Mouse (Mus musculus): ENCODE results near the gene Ear14. TPM values are rescaled to one million over a fixed set of nuclear protein-coding genes. Genes with fewer than 3 reads are reported as not detected.

The Ear14 gene
- polyA plus RNA-seq, 1 experiment from 2014 or later: not detected

Other genes starting within 250 kb of the Ear14 start
- gene Pnp2, start 247.4 kb upstream of the Ear14 start, polyA plus RNA-seq (2014; fragmentation: Nextera tagmentation; extraction: Ambion mirVana): 0.34 and 0.84 TPM in 2 replicates
- gene Rnase10, start 195.6 kb upstream of the Ear14 start, polyA plus RNA-seq (2014; fragmentation: Nextera tagmentation; extraction: Ambion mirVana): not detected in 2 replicates
- not detected in 2 replicates for gene Rnase9, start 161.5 kb upstream of the Ear14 start, polyA plus RNA-seq (2014; fragmentation: Nextera tagmentation; extraction: Ambion mirVana)
- not detected in 2 replicates for gene Rnase11, start 153.2 kb upstream of the Ear14 start, polyA plus RNA-seq (2014; fragmentation: Nextera tagmentation; extraction: Ambion mirVana)
- not detected in 2 replicates for gene Rnase12, start 145.7 kb upstream of the Ear14 start, polyA plus RNA-seq (2014; fragmentation: Nextera tagmentation; extraction: Ambion mirVana)
- gene Olfr750, start 129.0 kb upstream of the Ear14 start, polyA plus RNA-seq (2014; fragmentation: Nextera tagmentation; extraction: Ambion mirVana): not detected in 2 replicates
- 7.1 and 8.8 TPM in 2 replicates for gene Rnase4, start 112.3 kb upstream of the Ear14 start, polyA plus RNA-seq (2014; fragmentation: Nextera tagmentation; extraction: Ambion mirVana)
- 1.9 and 2.2 TPM in 2 replicates for gene Ang, start 112.2 kb upstream of the Ear14 start, polyA plus RNA-seq (2014; fragmentation: Nextera tagmentation; extraction: Ambion mirVana)
- not detected in 2 replicates for gene Eddm3b, start 89.0 kb upstream of the Ear14 start, polyA plus RNA-seq (2014; fragmentation: Nextera tagmentation; extraction: Ambion mirVana)
- 0.20 and 0.41 TPM in 2 replicates for gene Rnase6, start 79.5 kb upstream of the Ear14 start, polyA plus RNA-seq (2014; fragmentation: Nextera tagmentation; extraction: Ambion mirVana)
- 0.20 TPM in 1 of 2 replicates, not detected in the other for gene Rnase1, start 56.6 kb upstream of the Ear14 start, polyA plus RNA-seq (2014; fragmentation: Nextera tagmentation; extraction: Ambion mirVana)
- gene Rnase2b, start 41.1 kb upstream of the Ear14 start, polyA plus RNA-seq (2014; fragmentation: Nextera tagmentation; extraction: Ambion mirVana): not detected in 2 replicates
- gene Ang2, start 4.2 kb upstream of the Ear14 start, polyA plus RNA-seq (2014; fragmentation: Nextera tagmentation; extraction: Ambion mirVana): not detected in 2 replicates
- gene Rnase2a, start 52.7 kb downstream of the Ear14 start, polyA plus RNA-seq (2014; fragmentation: Nextera tagmentation; extraction: Ambion mirVana): not detected in 2 replicates
- gene Gm7247, start 158.4 kb downstream of the Ear14 start, polyA plus RNA-seq (2014; fragmentation: Nextera tagmentation; extraction: Ambion mirVana): not detected in 2 replicates
- not detected in 2 replicates for gene Vmn2r88, start 207.4 kb downstream of the Ear14 start, polyA plus RNA-seq (2014; fragmentation: Nextera tagmentation; extraction: Ambion mirVana)
- gene Vmn2r89, start 248.5 kb downstream of the Ear14 start, polyA plus RNA-seq (2014; fragmentation: Nextera tagmentation; extraction: Ambion mirVana): not detected in 2 replicates

Measured in limb, embryonic 11.5 days (tissue).